Mouse (Mus musculus): ENCODE measurements around the gene Pde4c.

Pde4c gene

GRCm38 (mm10) chr8:70752000-70752764 is 28.7 kb downstream of the Pde4c start:
- peak; percentile 57 for DNase-seq (ENCODE audit: extremely low spot score)

- peak; percentile 42 for DNase-seq (ENCODE audit: extremely low spot score)
Measured at GRCm38 (mm10) chr8:70753151-70753550, 29.6 kb downstream of the Pde4c start.

- DNase-seq (ENCODE audit: extremely low spot score): peak; percentile 94
Measured at GRCm38 (mm10) chr8:70754043-70754870, 30.7 kb downstream of the Pde4c start, which contains the start of gene Rab3a. Rab3a (plus strand) TSS chr8:70754679.

- DNase-seq (ENCODE audit: extremely low spot score): no peak
Measured at GRCm38 (mm10) chr8:70754871-70755660, 31.5 kb downstream of the Pde4c start.

DNA sequence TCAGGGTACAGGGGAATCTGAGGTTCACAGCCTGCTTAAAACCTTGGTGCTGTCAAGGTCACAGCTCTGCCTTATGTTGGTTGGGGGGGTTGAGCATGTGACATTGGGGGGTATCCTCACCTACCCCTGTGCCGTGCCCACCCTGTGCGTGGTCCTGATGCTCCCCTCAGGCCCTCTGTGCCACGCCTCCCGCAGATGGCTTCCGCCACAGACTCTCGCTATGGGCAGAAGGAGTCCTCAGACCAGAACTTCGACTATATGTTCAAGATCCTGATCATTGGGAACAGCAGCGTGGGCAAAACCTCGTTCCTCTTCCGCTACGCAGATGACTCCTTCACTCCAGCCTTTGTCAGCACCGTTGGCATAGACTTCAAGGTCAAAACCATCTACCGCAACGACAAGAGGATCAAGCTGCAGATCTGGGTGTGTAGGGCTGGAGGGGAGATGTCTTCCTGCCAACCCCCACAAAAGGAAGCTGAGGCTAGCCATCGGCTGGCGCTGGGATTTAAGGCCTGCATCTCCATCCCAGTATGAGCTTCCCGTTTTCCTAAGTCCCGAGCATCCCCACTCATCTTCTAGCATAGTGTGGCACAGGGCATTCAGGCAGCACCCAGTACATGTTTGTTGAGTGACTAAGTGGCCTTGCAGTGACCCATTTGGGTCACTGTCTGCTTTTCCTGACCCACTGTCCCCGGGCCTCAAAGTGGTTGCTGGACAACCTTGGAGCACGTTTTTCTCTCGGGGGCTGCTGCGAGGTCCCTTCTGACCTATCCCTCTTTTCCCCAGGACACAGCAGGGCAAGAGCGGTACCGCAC is 32.3 kb downstream of the Pde4c start:
- DNase-seq (ENCODE audit: extremely low spot score): no peak

DNA sequence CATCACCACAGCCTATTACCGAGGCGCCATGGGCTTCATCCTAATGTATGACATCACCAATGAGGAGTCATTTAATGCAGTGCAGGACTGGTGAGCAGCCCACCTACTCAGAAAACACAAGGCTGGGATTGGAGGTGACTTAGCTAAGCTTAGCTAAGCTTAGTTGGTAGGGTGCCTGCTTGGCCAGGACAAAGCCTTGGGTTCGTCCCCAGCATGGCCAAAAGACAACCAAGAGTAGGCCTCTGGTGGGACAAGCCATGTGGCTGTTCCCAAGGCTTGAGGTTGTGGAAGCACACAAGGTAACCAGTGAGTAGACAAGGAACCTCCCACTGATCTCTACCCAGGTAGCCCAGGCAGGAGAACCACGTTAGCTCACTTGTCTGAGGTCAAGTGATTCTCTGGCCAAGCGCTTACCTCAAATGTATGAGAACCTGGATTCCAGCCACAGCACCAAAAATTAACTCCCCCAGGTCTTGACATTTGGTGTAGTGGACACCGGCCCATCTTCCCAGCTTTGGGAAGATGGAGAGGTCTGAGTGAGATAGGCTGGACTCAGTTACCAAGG is 33.0 kb downstream of the Pde4c start:
- no peak for DNase-seq (ENCODE audit: extremely low spot score)

- DNase-seq (ENCODE audit: extremely low spot score): no peak
Measured at GRCm38 (mm10) chr8:70757523-70758307, 34.2 kb downstream of the Pde4c start.

- no peak for DNase-seq (ENCODE audit: extremely low spot score)
Measured at GRCm38 (mm10) chr8:70758308-70758615, 34.7 kb downstream of the Pde4c start.

DNA sequence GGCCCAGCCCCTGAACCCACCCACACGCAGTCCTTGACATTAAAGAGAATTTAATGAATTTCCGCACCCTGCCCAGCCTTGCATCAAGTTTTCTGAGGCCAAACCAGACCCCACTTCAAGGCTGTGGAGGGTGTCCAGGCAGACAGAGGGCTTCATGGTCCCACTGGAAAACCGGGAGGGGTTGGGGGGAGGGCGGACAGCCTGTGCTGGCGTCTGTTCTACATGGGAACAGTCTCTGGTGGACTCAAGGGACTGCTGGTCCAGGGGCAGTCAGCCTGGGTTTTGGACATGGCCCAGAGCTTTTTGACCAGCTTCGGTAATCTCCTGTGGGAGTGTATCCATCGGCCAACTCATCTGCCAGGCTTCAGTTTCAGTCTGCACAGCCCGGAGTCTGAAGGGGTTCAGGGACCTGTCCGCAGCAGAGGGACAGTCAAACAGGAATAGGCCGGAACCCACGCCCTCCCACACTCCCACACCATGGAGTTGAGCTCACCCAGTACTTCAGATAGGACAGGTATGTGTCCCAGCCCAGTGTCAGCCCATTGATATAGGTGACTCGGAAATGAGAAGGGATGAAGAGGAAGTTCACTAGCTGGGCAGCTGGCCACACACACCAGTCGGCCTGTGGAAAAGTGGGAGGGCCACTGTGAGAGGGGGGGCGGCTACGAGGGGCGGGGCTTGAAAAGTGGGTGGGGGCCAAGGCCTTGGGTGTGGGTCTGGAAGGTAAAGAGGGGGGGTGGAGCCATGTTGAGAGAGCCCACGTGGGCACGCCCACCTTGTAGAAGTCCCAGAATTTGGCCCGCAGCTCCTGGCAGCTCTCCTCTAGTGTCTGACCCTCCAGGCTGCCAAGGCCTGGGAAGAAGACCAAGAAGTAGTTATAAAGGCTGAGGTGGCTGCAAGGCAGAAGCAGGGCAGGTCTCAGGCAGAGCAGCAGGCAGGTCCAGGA is 35.4 kb downstream of the Pde4c start:
- DNase-seq (ENCODE audit: extremely low spot score): no peak

DNA sequence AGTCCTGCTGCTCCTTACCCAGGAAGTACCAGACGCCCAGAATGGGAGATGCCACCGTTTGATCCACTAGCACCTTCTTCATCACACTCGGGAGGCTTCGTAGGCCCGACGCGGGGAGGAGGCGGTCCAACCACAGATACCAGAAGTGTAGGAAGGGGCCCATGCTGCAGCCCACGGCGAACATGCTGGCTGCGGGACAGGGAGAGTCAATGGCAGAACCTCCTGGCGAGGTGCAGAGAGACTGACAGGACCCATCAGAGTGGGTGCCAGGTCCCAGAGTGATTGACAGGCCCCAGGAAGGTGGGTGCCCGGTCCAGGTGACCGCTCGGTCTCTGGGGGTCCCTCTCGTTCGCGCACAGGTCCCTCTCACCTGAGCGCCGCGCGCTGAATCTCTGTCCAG is 36.8 kb downstream of the Pde4c start:
- DNase-seq (ENCODE audit: extremely low spot score): peak; percentile 34

- peak; percentile 97 for DNase-seq (ENCODE audit: extremely low spot score)
Measured at GRCm38 (mm10) chr8:70760775-70761406, 37.4 kb downstream of the Pde4c start, which contains the start of gene Mpv17l2. Mpv17l2 (minus strand) TSS chr8:70760946.

DNA sequence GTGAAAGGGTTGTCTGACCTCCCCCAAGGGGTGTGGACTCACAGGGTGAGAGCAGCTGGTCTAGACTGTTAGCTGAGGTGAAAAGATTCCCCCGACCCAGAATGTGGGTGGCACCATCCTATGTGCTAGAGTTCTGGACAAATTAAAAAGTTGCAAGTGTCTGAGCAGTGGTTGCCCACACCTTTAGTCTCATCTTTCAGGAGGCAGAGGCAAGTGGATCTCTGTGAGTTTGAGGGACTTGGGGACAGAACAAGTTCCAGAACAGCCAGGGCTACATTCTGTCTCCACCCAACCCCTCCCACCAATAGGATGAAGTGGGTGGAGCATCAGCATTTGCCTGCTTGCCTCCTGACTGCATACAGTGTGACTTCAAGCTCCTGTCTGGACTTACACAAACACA is 38.6 kb downstream of the Pde4c start:
- no peak for DNase-seq (ENCODE audit: extremely low spot score)

DNA sequence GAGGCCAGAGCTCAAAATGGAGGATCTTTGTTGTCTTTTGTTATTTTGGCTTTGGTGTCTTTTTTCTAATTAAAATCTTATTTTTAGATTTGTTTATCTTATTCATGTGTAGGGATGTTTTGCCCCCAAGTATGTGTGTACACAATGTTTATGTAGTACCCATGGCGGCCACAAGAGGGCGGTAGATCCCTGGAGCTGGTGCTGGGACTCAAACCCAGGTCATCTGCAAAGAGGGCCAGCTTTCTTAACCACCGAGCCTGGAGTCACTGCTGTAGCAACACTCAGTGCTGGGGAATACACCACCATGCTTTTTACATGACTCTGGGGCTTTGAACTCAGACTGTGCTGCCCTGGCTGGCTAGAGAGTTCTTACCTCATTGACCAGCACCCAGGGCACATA is 39.8 kb downstream of the Pde4c start:
- peak; percentile 57 for DNase-seq (ENCODE audit: extremely low spot score)

GRCm38 (mm10) chr8:70764026-70764425 is 40.5 kb downstream of the Pde4c start:
- DNase-seq (ENCODE audit: extremely low spot score): no peak

- no peak for DNase-seq (ENCODE audit: extremely low spot score)
Measured at GRCm38 (mm10) chr8:70764676-70765075, 41.2 kb downstream of the Pde4c start.

GRCm38 (mm10) chr8:70765329-70765728 is 41.8 kb downstream of the Pde4c start:
- DNase-seq (ENCODE audit: extremely low spot score): no peak

DNA sequence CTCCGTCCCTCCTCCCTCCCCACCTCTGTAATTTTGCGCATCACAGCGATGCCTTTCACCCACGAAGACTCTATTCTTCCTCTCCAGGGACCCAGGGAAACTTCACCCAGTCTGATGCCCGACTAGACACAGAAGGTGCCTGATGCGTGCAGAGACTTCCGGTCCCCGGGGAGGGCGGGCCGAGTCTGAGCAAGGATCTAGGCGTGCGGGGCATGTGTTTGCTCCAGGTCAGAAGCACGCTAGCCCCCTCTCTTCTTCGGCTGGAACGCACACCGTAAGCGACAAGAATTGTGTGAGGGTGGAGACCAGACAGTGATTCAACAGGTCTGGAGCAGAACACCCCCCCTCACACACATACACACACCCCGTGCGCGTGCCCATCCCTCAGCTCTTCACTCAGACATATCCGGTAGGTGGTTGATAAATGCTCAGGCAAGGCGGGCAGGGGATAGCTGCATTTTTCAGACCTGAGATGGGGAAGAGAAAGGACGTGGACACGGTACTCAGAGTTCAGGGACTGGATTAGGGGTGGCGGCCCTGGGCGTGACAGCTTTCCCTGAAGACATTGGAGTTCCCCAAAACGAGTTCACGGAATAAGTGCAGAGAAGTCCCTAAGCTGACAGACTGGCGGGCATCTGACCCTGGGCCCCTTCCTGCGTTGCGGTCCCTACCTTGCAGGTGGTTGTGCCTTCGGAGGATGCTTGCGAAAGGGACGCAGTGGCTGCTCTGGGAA is 42.5 kb downstream of the Pde4c start:
- peak; percentile 47 for DNase-seq (ENCODE audit: extremely low spot score)
